Mouse (Mus musculus): Measurements from ENCODE around the gene 6030408B16Rik. TPM values are rescaled to one million over a fixed set of nuclear protein-coding genes. Genes with fewer than 3 reads are reported as not detected.

6030408B16Rik gene
- polyA plus RNA-seq, 1 experiment from 2014 or later: 0.48 TPM

- 47% methylated on average over 24 of the region's 24 CpGs for WGBS
- Histone ChIP-seq H3K36me3 (ENCODE audit: control insufficient read depth, insufficient read depth) (no peaks in the 10 kb centered on the region), H3K27ac (ENCODE audit: low read depth, low read length) (no peak overlapping the region), H3K4me1 (replicated peaks; ENCODE audit: control insufficient read depth, insufficient read depth, low read length) (no peaks in the 10 kb centered on the region), H3K27me3 (replicated peaks; ENCODE audit: control insufficient read depth, insufficient read depth, low read length) (no peaks in the 10 kb centered on the region), H3K9ac (ENCODE audit: low read depth, low read length) (no peak overlapping the region), H3K9me3 (ENCODE audit: control insufficient read depth) (no peaks in the 10 kb centered on the region), H3K4me3 (ENCODE audit: low read depth, low read length) (no peak overlapping the region), H3K4me2 (replicated peaks; ENCODE audit: low read depth) (no peak overlapping the region; the same call in 1 of the 2 replicates)
- TF ChIP-seq CTCF (IDR thresholded peaks at IDR 0.05; ENCODE audit: low read depth): no peak
- no peak for ATAC-seq
Observed at GRCm38 (mm10) chr15:101336474-101337174, 43.6 kb downstream of the 6030408B16Rik start.

DNA sequence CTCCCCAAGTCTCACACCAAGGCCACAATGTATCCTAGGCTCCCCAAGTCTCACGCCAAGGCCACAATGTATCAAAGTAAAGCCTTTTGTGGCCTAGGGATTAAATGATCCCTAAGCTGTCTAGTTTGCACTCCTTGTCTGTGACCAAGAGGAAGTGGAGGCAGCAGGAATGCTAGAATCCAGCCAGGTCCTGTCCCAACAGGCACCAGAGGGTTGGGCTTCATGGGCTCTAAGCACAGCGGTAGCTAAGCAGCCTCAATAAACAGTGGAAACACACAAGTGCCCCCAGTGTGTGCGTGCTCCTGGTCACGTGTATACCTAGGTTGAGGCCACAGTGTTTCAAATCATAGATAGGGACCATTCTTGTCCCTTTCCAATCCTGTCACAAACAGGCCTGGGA lies 45.3 kb downstream of the 6030408B16Rik start:
- WGBS: 67% methylated on average over 4 of the region's 4 CpGs
- no peak for ATAC-seq
- Histone ChIP-seq H3K27me3 (replicated peaks; ENCODE audit: control insufficient read depth, insufficient read depth, low read length) (no peaks in the 10 kb centered on the region), H3K27ac (ENCODE audit: low read depth, low read length) (no peak overlapping the region), H3K36me3 (ENCODE audit: control insufficient read depth, insufficient read depth) (no peaks in the 10 kb centered on the region), H3K9me3 (ENCODE audit: control insufficient read depth) (no peaks in the 10 kb centered on the region), H3K4me2 (replicated peaks; ENCODE audit: low read depth) (no peak overlapping the region), H3K4me3 (ENCODE audit: low read depth, low read length) (no peak overlapping the region), H3K9ac (ENCODE audit: low read depth, low read length) (no peak overlapping the region), H3K4me1 (replicated peaks; ENCODE audit: control insufficient read depth, insufficient read depth, low read length) (no peaks in the 10 kb centered on the region)
- TF ChIP-seq CTCF (IDR thresholded peaks at IDR 0.05; ENCODE audit: low read depth): no peak

GRCm38 (mm10) chr15:101339537-101339936 lies 46.5 kb downstream of the 6030408B16Rik start:
- Histone ChIP-seq H3K27me3 (replicated peaks; ENCODE audit: control insufficient read depth, insufficient read depth, low read length) (no peaks in the 10 kb centered on the region), H3K36me3 (ENCODE audit: control insufficient read depth, insufficient read depth) (no peaks in the 10 kb centered on the region), H3K9me3 (ENCODE audit: control insufficient read depth) (no peaks in the 10 kb centered on the region), H3K9ac (ENCODE audit: low read depth, low read length) (no peak overlapping the region), H3K4me3 (ENCODE audit: low read depth, low read length) (no peak overlapping the region), H3K27ac (ENCODE audit: low read depth, low read length) (no peak overlapping the region), H3K4me1 (replicated peaks; ENCODE audit: control insufficient read depth, insufficient read depth, low read length) (no peaks in the 10 kb centered on the region), H3K4me2 (replicated peaks; ENCODE audit: low read depth) (no peak overlapping the region)
- peak; percentile 99 for TF ChIP-seq CTCF (IDR thresholded peaks at IDR 0.05; ENCODE audit: low read depth)
- peak; percentile 63 for ATAC-seq
- WGBS: 0% methylated on average over 2 of the region's 2 CpGs

DNA sequence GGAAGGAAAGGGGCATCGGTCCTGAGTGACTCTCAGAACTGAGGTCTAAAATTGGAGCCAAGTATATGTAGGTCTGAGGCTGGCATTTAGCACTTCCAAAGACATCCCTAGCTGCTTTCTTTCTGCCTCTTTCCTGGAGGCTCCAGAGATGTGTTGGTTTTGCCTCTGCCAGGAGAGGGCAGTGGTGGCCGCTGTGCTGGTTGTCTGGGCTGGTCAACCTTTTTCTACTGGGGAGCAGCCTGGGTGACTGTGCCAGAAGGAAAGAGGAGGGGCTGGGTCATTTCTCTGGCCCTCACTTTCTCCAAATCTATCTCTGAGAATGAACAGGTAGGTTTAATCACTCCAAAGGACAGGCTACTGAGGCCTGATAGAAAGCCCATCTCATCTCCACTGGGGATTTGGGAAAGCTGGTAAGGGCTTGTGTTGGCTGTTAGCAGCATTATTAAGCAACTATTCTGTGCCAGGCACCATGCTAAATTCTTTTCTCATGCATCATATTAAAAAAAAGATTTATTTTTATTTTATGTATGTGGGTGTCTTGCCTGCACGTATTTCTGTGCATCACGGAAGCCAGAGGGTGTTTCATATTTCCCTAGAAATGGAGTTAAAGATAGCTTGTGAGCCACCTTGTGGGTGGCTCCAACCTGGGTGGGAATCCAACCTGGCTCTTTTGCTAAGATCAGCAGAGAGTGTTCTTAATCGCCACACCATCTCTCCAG lies 48.9 kb downstream of the 6030408B16Rik start:
- H3K36me3 ChIP-seq (ENCODE audit: control insufficient read depth, insufficient read depth): no peaks in the 10 kb centered on the region

More for the DNA sequence above, 48.9 kb downstream of the 6030408B16Rik start:
- 77% methylated on average over 5 of the region's 5 CpGs for WGBS
- no peak overlapping the region for H3K9ac ChIP-seq (ENCODE audit: low read depth, low read length)
- no peak overlapping the region for H3K27ac ChIP-seq (ENCODE audit: low read depth, low read length)
- no peaks in the 10 kb centered on the region for H3K4me1 ChIP-seq (replicated peaks; ENCODE audit: control insufficient read depth, insufficient read depth, low read length)
- no peaks in the 10 kb centered on the region for H3K27me3 ChIP-seq (replicated peaks; ENCODE audit: control insufficient read depth, insufficient read depth, low read length)
- peak; percentile 84 for TF ChIP-seq CTCF (IDR thresholded peaks at IDR 0.05; ENCODE audit: low read depth)
- no peak overlapping the region for H3K4me3 ChIP-seq (ENCODE audit: low read depth, low read length)
- no peaks in the 10 kb centered on the region for H3K9me3 ChIP-seq (ENCODE audit: control insufficient read depth)
- H3K4me2 ChIP-seq (replicated peaks; ENCODE audit: low read depth): no peak overlapping the region
- peak; percentile 31; the same call in 1 of the 2 replicates for ATAC-seq

Other genes starting within 250 kb of the 6030408B16Rik start
- not detected in 2 replicates for gene Gm47841, start 245.8 kb upstream of the 6030408B16Rik start, polyA plus RNA-seq (2015; fragmentation: Nextera tagmentation; extraction: Ambion mirVana)
- gene Fignl2, start 214.6 kb upstream of the 6030408B16Rik start, polyA plus RNA-seq (2015; fragmentation: Nextera tagmentation; extraction: Ambion mirVana): 0.16 and 0.33 TPM in 2 replicates
- gene Ankrd33, start 177.5 kb upstream of the 6030408B16Rik start, polyA plus RNA-seq (2015; fragmentation: Nextera tagmentation; extraction: Ambion mirVana): not detected in 2 replicates
- gene Acvrl1, start 164.7 kb upstream of the 6030408B16Rik start, polyA plus RNA-seq (2015; fragmentation: Nextera tagmentation; extraction: Ambion mirVana): 13.8 and 14.6 TPM in 2 replicates
- gene Acvr1b, start 119.1 kb upstream of the 6030408B16Rik start, polyA plus RNA-seq (2015; fragmentation: Nextera tagmentation; extraction: Ambion mirVana): 6.0 and 6.8 TPM in 2 replicates
- 1.7 and 2.0 TPM in 2 replicates for gene Grasp, start 69.0 kb upstream of the 6030408B16Rik start, polyA plus RNA-seq (2015; fragmentation: Nextera tagmentation; extraction: Ambion mirVana)
- gene Nr4a1, start 38.9 kb upstream of the 6030408B16Rik start, polyA plus RNA-seq (2015; fragmentation: Nextera tagmentation; extraction: Ambion mirVana): 5.9 and 10.0 TPM in 2 replicates
- 46.5 and 50.9 TPM in 2 replicates for gene Atg101, start 8.9 kb upstream of the 6030408B16Rik start, polyA plus RNA-seq (2015; fragmentation: Nextera tagmentation; extraction: Ambion mirVana)
- 0.40 and 0.61 TPM in 2 replicates for gene Krt80, start 77.0 kb downstream of the 6030408B16Rik start, polyA plus RNA-seq (2015; fragmentation: Nextera tagmentation; extraction: Ambion mirVana)
- gene Krt7, start 117.8 kb downstream of the 6030408B16Rik start, polyA plus RNA-seq (2015; fragmentation: Nextera tagmentation; extraction: Ambion mirVana): 86.1 and 89.0 TPM in 2 replicates
- 0.16 TPM in 2 replicates for gene Krt87, start 145.6 kb downstream of the 6030408B16Rik start, polyA plus RNA-seq (2015; fragmentation: Nextera tagmentation; extraction: Ambion mirVana)
- not detected in 2 replicates for gene Krt88, start 154.5 kb downstream of the 6030408B16Rik start, polyA plus RNA-seq (2015; fragmentation: Nextera tagmentation; extraction: Ambion mirVana)
- gene Krt81, start 170.5 kb downstream of the 6030408B16Rik start, polyA plus RNA-seq (2015; fragmentation: Nextera tagmentation; extraction: Ambion mirVana): not detected in 2 replicates
- not detected in 2 replicates for gene Krt86, start 180.3 kb downstream of the 6030408B16Rik start, polyA plus RNA-seq (2015; fragmentation: Nextera tagmentation; extraction: Ambion mirVana)
- gene Krt83, start 198.3 kb downstream of the 6030408B16Rik start, polyA plus RNA-seq (2015; fragmentation: Nextera tagmentation; extraction: Ambion mirVana): not detected in 2 replicates
- not detected in 2 replicates for gene Gm49425, start 224.0 kb downstream of the 6030408B16Rik start, polyA plus RNA-seq (2015; fragmentation: Nextera tagmentation; extraction: Ambion mirVana)
- gene Krt84, start 239.6 kb downstream of the 6030408B16Rik start, polyA plus RNA-seq (2015; fragmentation: Nextera tagmentation; extraction: Ambion mirVana): 0.21 TPM in 1 of 2 replicates, not detected in the other

Data from intestine, postnatal 0 days (tissue).